ENCODE assay signal across 8 mouse cellular contexts in the genomic region with DNA sequence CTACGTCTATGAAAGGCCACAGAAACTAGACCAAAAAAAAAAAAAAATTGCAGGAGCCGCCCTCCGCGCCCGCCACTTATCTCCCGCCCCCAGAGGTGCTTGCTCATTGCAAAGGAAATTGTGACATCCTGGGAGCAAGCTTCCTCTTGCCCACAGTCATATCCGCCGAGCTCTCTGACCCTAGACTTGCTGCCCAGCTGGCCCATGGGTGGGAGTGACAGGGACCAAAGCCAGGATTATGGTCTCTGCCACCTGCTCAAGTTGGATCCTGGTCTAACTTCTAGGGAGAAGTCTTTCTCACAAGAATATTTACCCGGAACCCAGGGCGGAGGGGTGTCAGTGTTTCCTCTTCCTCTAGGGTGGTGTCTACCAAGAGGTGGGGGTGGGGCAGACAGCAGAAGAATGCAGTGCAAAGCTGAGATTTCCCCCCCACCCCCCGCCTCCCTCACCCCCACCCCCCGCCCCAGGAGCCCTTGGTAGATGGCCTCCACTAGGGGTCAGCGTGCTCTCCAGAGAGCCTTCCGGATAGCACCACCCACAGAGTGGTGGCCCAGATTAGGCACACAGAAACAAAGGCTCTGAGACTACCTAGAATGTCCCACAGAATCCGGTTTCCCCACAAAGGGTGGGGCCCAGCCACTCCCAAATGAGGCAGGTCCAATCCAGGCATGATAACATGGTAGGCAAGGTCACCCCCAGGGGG. TPM values are rescaled to one million over a fixed set of nuclear protein-coding genes. Genes with fewer than 3 reads are reported as not detected.
DNase-seq lines count a peak whose midpoint lies in the region; ATAC-seq lines count a peak whose summit lies in the region.

No protein-coding gene starts in this region.

- no peaks in the 10 kb centered on the region for H3K27me3 ChIP-seq in heart, embryonic 11.5 days (ENCODE audit: control insufficient read depth, insufficient read depth, low read length)

- peaks cover 45% of the 10 kb centered on the region for H3K4me1 ChIP-seq in heart, embryonic 11.5 days (ENCODE audit: control insufficient read depth, insufficient read depth, low read length)

- H3K9ac ChIP-seq in heart, embryonic 11.5 days (ENCODE audit: low read depth, low read length), result peak overlapping the region; percentile 49; the same call in 1 of the 2 replicates

- DNase-seq in layer of hippocampus, adult 11-12 months (ENCODE audit: low spot score), result peak; percentile 37
- no peak for DNase-seq in layer of hippocampus, adult 18-20 months (ENCODE audit: low spot score in 2 of 2)
- peak; percentile 85 for DNase-seq in R1 (ENCODE audit: low read depth, low spot score)
- peak; percentile 69 to 80 for DNase-seq in kidney, postnatal 25 days
- no peak for DNase-seq in right cerebral cortex, postnatal 10 days (ENCODE audit: low spot score in 2 of 2)
- DNase-seq in frontal cortex, postnatal 14 days (ENCODE audit: low spot score in 2 of 2), result no peak

- no peaks in the 10 kb centered on the region for H3K36me3 ChIP-seq in heart, embryonic 11.5 days (ENCODE audit: control insufficient read depth, insufficient read depth, low read length)

- peak overlapping the region; percentile 53 for H3K4me2 ChIP-seq in heart, embryonic 11.5 days

- H3K9me3 ChIP-seq in heart, embryonic 11.5 days (replicated peaks; ENCODE audit: control insufficient read depth, low read length), result no peaks in the 10 kb centered on the region

- peak overlapping the region; percentile 75 for H3K27ac ChIP-seq in heart, embryonic 11.5 days (ENCODE audit: low read depth, low read length)

- no peak overlapping the region for H3K4me3 ChIP-seq in heart, embryonic 11.5 days (ENCODE audit: low read depth, low read length)

- WGBS in heart, embryonic 11.5 days (ENCODE audit: insufficient replicate concordance), result 38% methylated on average over 13 of the region's 15 CpGs

- peak; percentile 69 for ATAC-seq in heart, embryonic 11.5 days (replicated peaks; ENCODE audit: insufficient number of reproducible peaks, low FRiP score, low TSS enrichment)
- peak; percentile 56 for ATAC-seq in megakaryocyte-erythroid progenitor cell, adult 5-6 weeks (replicated peaks; ENCODE audit: low FRiP score, low TSS enrichment, poor library complexity, severe bottlenecking)

RNA-seq across cellular contexts. Expression of a gene that starts 10.9 kb away (rescaled TPM):
- total RNA-seq in layer of hippocampus, adult 18-20 months (2021), result 1 to 10 TPM; 1.1 to 1.3 TPM
- polyA plus RNA-seq in heart, embryonic 11.5 days (2014; fragmentation: Nextera tagmentation; extraction: Ambion mirVana), result 5.0 and 6.0 TPM in 2 replicates
- 4.1 and 6.1 TPM in 2 replicates for total RNA-seq in megakaryocyte-erythroid progenitor cell, adult 5-6 weeks (2014; fragmentation: Nextera tagmentation)
- 1.3 and 3.3 TPM in 2 replicates for total RNA-seq in megakaryocyte-erythroid progenitor cell, adult 5-6 weeks (2017)

RNA-seq across cellular contexts. Expression of a gene that starts 29.7 kb away (rescaled TPM):
- total RNA-seq in layer of hippocampus, adult 18-20 months (2021), result 1 to 10 TPM in 1 of 2 experiments, under 1 TPM in 1; 0.33 to 1.1 TPM
- not detected in 2 replicates for polyA plus RNA-seq in heart, embryonic 11.5 days (2014; fragmentation: Nextera tagmentation; extraction: Ambion mirVana)
- not detected in 2 replicates for total RNA-seq in megakaryocyte-erythroid progenitor cell, adult 5-6 weeks (2014; fragmentation: Nextera tagmentation)
- not detected in 2 replicates for total RNA-seq in megakaryocyte-erythroid progenitor cell, adult 5-6 weeks (2017)

RNA-seq across cellular contexts. Expression of a gene that starts 34.6 kb away (rescaled TPM):
- total RNA-seq in layer of hippocampus, adult 18-20 months (2021), result 100 to 1,000 TPM in 1 of 2 experiments, 10 to 100 TPM in 1; 99.4 to 104 TPM
- 14.7 and 17.1 TPM in 2 replicates for polyA plus RNA-seq in heart, embryonic 11.5 days (2014; fragmentation: Nextera tagmentation; extraction: Ambion mirVana)
- 9.2 and 28.8 TPM in 2 replicates for total RNA-seq in megakaryocyte-erythroid progenitor cell, adult 5-6 weeks (2014; fragmentation: Nextera tagmentation)
- total RNA-seq in megakaryocyte-erythroid progenitor cell, adult 5-6 weeks (2017), result 4.6 and 22.6 TPM in 2 replicates

RNA-seq across cellular contexts. Expression of a gene that starts 37.4 kb away (rescaled TPM):
- 1 to 10 TPM; 5.6 to 5.8 TPM for total RNA-seq in layer of hippocampus, adult 18-20 months (2021)
- polyA plus RNA-seq in heart, embryonic 11.5 days (2014; fragmentation: Nextera tagmentation; extraction: Ambion mirVana), result 0.35 and 0.92 TPM in 2 replicates
- 2.1 TPM in 1 of 2 replicates, not detected in the other for total RNA-seq in megakaryocyte-erythroid progenitor cell, adult 5-6 weeks (2014; fragmentation: Nextera tagmentation)
- total RNA-seq in megakaryocyte-erythroid progenitor cell, adult 5-6 weeks (2017), result not detected in 2 replicates

RNA-seq across cellular contexts. Expression of a gene that starts 38.2 kb away (rescaled TPM):
- 10 to 100 TPM; 71.3 to 80.7 TPM for total RNA-seq in layer of hippocampus, adult 18-20 months (2021)
- 1.1 and 1.2 TPM in 2 replicates for polyA plus RNA-seq in heart, embryonic 11.5 days (2014; fragmentation: Nextera tagmentation; extraction: Ambion mirVana)
- not detected in 2 replicates for total RNA-seq in megakaryocyte-erythroid progenitor cell, adult 5-6 weeks (2014; fragmentation: Nextera tagmentation)
- not detected in 2 replicates for total RNA-seq in megakaryocyte-erythroid progenitor cell, adult 5-6 weeks (2017)

Comparison
In these comparisons a context has a peak if more than half of its experiments do, and no peak if none do; other contexts are left out.
1. DNase-seq: peak in layer of hippocampus, adult 11-12 months (single experiment), R1 (single experiment) and kidney, postnatal 25 days (2 of 2); none in layer of hippocampus, adult 18-20 months (0 of 2), right cerebral cortex, postnatal 10 days (0 of 2) and frontal cortex, postnatal 14 days (0 of 2).